ENCODE assay signal across 8 mouse cellular contexts in the genomic region with DNA sequence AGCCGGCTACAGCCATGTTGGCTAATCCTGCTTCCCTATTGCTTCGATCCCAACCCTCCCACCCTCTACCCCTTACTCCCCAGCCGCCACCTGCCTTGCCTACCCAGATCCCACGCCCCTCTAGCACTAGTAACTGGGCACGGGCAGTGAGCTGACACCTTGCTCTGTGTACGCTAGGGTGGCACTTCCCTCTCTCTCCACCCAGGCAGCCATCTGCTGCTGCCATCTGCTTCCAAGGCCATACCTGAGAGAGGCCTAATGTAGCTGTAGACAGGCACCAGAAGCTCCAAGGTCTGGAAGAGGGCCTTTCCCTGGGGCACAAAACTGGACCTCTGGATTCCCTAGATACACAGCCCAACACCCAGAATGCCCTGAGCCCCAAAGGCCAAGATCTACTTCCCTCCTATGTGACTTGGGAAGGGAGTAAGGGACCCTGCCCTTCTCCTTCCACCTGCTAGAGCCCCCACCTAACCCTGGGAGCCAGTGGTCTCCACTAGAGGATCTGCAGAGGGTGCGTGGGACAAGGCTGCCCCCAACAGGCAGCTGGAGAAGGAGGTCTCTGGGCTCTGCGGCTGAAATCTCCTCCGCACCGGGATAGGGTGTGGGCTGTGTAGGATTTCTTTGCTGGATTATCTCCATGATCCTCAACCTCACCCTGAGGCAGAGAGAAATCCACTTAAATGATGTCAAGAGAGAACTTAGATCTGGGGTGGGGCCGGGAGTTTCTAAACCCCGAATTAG.
A peak's percentile ranks its signal among the peaks of the same experiment; 100 is the strongest.
DNase-seq lines count a peak whose midpoint lies in the region; ATAC-seq and TF ChIP-seq lines count a peak whose summit lies in the region.

No protein-coding gene starts in this region.

- H3K9me3 ChIP-seq in liver, embryonic 14.5 days (ENCODE audit: control insufficient read depth, low read length): no peaks in the 10 kb centered on the region
- H3K9me3 ChIP-seq in stomach, postnatal 0 days (ENCODE audit: control insufficient read depth, low read length): no peaks in the 10 kb centered on the region

- H3K27me3 ChIP-seq in liver, embryonic 14.5 days (ENCODE audit: control insufficient read depth, insufficient read depth, low read length): no peaks in the 10 kb centered on the region
- H3K27me3 ChIP-seq in stomach, postnatal 0 days (ENCODE audit: control insufficient read depth, insufficient read depth, low read length): no peaks in the 10 kb centered on the region

- no peak overlapping the region for H3K4me2 ChIP-seq in liver, embryonic 14.5 days (ENCODE audit: low read depth)
- no peak overlapping the region for H3K4me2 ChIP-seq in stomach, postnatal 0 days (replicated peaks; ENCODE audit: low read depth)

- no peak overlapping the region for H3K9ac ChIP-seq in liver, embryonic 14.5 days (replicated peaks)
- no peak overlapping the region for H3K9ac ChIP-seq in stomach, postnatal 0 days (ENCODE audit: low read length)

- peak; percentile 81 for TF ChIP-seq CTCF in layer of hippocampus, adult 2 months (conservative IDR thresholded peaks at IDR 0.05)
- TF ChIP-seq CTCF in bone marrow, adult 2 months (IDR thresholded peaks at IDR 0.05; ENCODE audit: control insufficient read depth, insufficient read depth, low read length): peak; percentile 60
- peak; percentile 65 for TF ChIP-seq CTCF in cortical plate, adult 2 months (IDR thresholded peaks at IDR 0.05; ENCODE audit: extremely low read depth, insufficient read depth, low read length)
- TF ChIP-seq CTCF in liver, embryonic 14.5 days (IDR thresholded peaks at IDR 0.05; ENCODE audit: low read depth): peak; percentile 46
- peak; percentile 73 for TF ChIP-seq CTCF in stomach, postnatal 0 days (IDR thresholded peaks at IDR 0.05; ENCODE audit: low read depth)

- no peak for ATAC-seq in liver, embryonic 14.5 days (ENCODE audit: insufficient read depth)
- peak; percentile 54 for ATAC-seq in stomach, postnatal 0 days (ENCODE audit: low FRiP score, low TSS enrichment)

- H3K4me3 ChIP-seq in layer of hippocampus, adult 2 months: no peak overlapping the region
- no peak overlapping the region for H3K4me3 ChIP-seq in bone marrow, adult 2 months (replicated peaks; ENCODE audit: control insufficient read depth, low read depth, low read length)
- H3K4me3 ChIP-seq in cortical plate, adult 2 months (ENCODE audit: insufficient read depth, low read length): no peak overlapping the region
- no peak overlapping the region for H3K4me3 ChIP-seq in liver, embryonic 14.5 days (ENCODE audit: insufficient read depth in 1 of 2, low read depth in 2 of 2, low read length in 2 of 2)
- no peak overlapping the region for H3K4me3 ChIP-seq in stomach, postnatal 0 days (ENCODE audit: low read depth, low read length)

- H3K27ac ChIP-seq in layer of hippocampus, adult 2 months: no peak overlapping the region
- H3K27ac ChIP-seq in bone marrow, adult 2 months (ENCODE audit: control insufficient read depth, insufficient read depth, low read depth, low read length, poor library complexity): no peak overlapping the region
- H3K27ac ChIP-seq in cortical plate, adult 2 months (ENCODE audit: insufficient read depth, low read length): no peak overlapping the region
- H3K27ac ChIP-seq in liver, embryonic 14.5 days: no peak overlapping the region
- no peak overlapping the region for H3K27ac ChIP-seq in stomach, postnatal 0 days (replicated peaks)

- TF ChIP-seq EP300 in liver, embryonic 14.5 days (IDR thresholded peaks at IDR 0.05; ENCODE audit: low read depth): no peak
- no peak for TF ChIP-seq EP300 in stomach, postnatal 0 days (optimal IDR thresholded peaks at IDR 0.05)

- no peaks in the 10 kb centered on the region for H3K36me3 ChIP-seq in liver, embryonic 14.5 days (replicated peaks; ENCODE audit: control insufficient read depth, insufficient read depth, low read depth)
- no peaks in the 10 kb centered on the region for H3K36me3 ChIP-seq in stomach, postnatal 0 days (ENCODE audit: control insufficient read depth, insufficient read depth, low read length)

- DNase-seq in layer of hippocampus, adult 2 months (ENCODE audit: low spot score in 2 of 2): peak; percentile 26 to 49
- DNase-seq in layer of hippocampus, adult 9-10 months (ENCODE audit: low spot score): no peak
- peak; percentile 12 for DNase-seq in gastrocnemius, postnatal 25 days
- DNase-seq in liver, embryonic 14.5 days (ENCODE audit: low read depth in 3 of 3, low spot score in 3 of 3): no peak
- no peak for DNase-seq in stomach, postnatal 0 days (ENCODE audit: low spot score)
- no peak for DNase-seq in adipocyte (ENCODE audit: low spot score)

- 53% methylated on average over 12 of the region's 12 CpGs for WGBS in bone marrow, adult 2 months
- 44% methylated on average over 12 of the region's 12 CpGs for WGBS in liver, embryonic 14.5 days (ENCODE audit: insufficient replicate concordance)
- 48% methylated on average over 12 of the region's 12 CpGs for WGBS in stomach, postnatal 0 days

- no peaks in the 10 kb centered on the region for H3K4me1 ChIP-seq in bone marrow, adult 2 months (ENCODE audit: control insufficient read depth, insufficient read depth, low read length)
- peaks cover 3% of the 10 kb centered on the region; the same call in 1 of the 2 replicates for H3K4me1 ChIP-seq in cortical plate, adult 2 months (ENCODE audit: control insufficient read depth, insufficient read depth, low read length)
- no peaks in the 10 kb centered on the region for H3K4me1 ChIP-seq in liver, embryonic 14.5 days (replicated peaks; ENCODE audit: control insufficient read depth in 2 of 2, insufficient read depth in 2 of 2, low read length in 1 of 2)
- no peaks in the 10 kb centered on the region for H3K4me1 ChIP-seq in stomach, postnatal 0 days (replicated peaks; ENCODE audit: control insufficient read depth, insufficient read depth)

- TF ChIP-seq POLR2A in bone marrow, adult 2 months (IDR thresholded peaks at IDR 0.05; ENCODE audit: borderline replicate concordance, control insufficient read depth, low read depth, low read length): no peak
- TF ChIP-seq POLR2A in cortical plate, adult 2 months (IDR thresholded peaks at IDR 0.05; ENCODE audit: extremely low read depth, insufficient read depth, low read length): no peak

Comparison
In these comparisons a context has a peak if more than half of its experiments do, and no peak if none do; other contexts are left out.
1. DNase-seq: peak in layer of hippocampus, adult 2 months (2 of 2) and gastrocnemius, postnatal 25 days (single experiment); none in layer of hippocampus, adult 9-10 months (single experiment), liver, embryonic 14.5 days (0 of 3), stomach, postnatal 0 days (single experiment) and adipocyte (single experiment).
2. Peak in every context shown above with its lines, with median percentiles within 50 percentile points of each other: CTCF ChIP-seq.